Mouse (Mus musculus) thymus, adult 2 months (tissue): ENCODE data around the gene Morn3. TPM values are rescaled to one million over a fixed set of nuclear protein-coding genes. Genes with fewer than 3 reads are reported as not detected.

ENCODE experiments used
- DNase-seq: peaks from one replicate; pipeline ENCODE4 v3.0.0; 2021
- H3K27ac ChIP-seq: fragments of 200-500 bp; 2 replicates; pipeline ENCODE4 v1.5.1; 2012; ENCODE audit warnings: low read length, control low read depth; ENCODE audit not compliant: control insufficient read depth, insufficient read depth
- H3K27me3 ChIP-seq: fragments of 200-500 bp; 2 replicates; pipeline ENCODE4 v1.6.1; 2012; ENCODE audit warnings: mild to moderate bottlenecking, low read length, moderate library complexity, mixed read lengths; ENCODE audit not compliant: control insufficient read depth, insufficient read depth
- H3K36me3 ChIP-seq: fragments of 200-500 bp; 2 replicates; pipeline ENCODE4 v1.6.1; 2012; ENCODE audit warnings: mild to moderate bottlenecking, low read length, moderate library complexity; ENCODE audit not compliant: control insufficient read depth, insufficient read depth
- H3K4me1 ChIP-seq: fragments of 200-500 bp; replicated peaks from 2 replicates; pipeline ENCODE4 v1.6.1; 2012; ENCODE audit warnings: low read length; ENCODE audit not compliant: control insufficient read depth, insufficient read depth
- H3K4me3 ChIP-seq: fragments of 200-500 bp; 2 replicates; pipeline ENCODE4 v1.5.1; 2012; ENCODE audit warnings: mild to moderate bottlenecking, low read length, control low read depth, moderate library complexity; ENCODE audit not compliant: control insufficient read depth, insufficient read depth
- CTCF ChIP-seq: fragments of 200-500 bp; IDR thresholded peaks from 2 replicates; pipeline ENCODE4 v1.5.1; 2012; ENCODE audit warnings: mild to moderate bottlenecking, control low read depth, low read length, moderate library complexity, borderline replicate concordance; ENCODE audit not compliant: control insufficient read depth, poor library complexity, insufficient read depth; ENCODE audit errors: extremely low read depth
- POLR2A ChIP-seq: fragments of 200-500 bp; IDR thresholded peaks from 2 replicates; pipeline ENCODE4 v1.6.1; 2012; ENCODE audit warnings: mild to moderate bottlenecking, low read length, control low read depth, moderate library complexity; ENCODE audit not compliant: control insufficient read depth, poor library complexity, insufficient read depth; ENCODE audit errors: extremely low read depth
- WGBS: fragments of 180-500 bp; shearing (Covaris S2); methylation state at CpG from one replicate; pipeline ENCODE4 v1.1.7; 2018; 5-methylcytosine and 5-hydroxymethylcytosine counted together
- polyA plus RNA-seq: library from polyadenylated mRNA; depleted of rRNA; stranded (reverse); fragments of >200 nt; gene quantifications from 2 replicates; pipeline ENCODE4 v1.2.3, GENCODE M21; 2012

The Morn3 gene
- polyA plus RNA-seq, 1 experiment = 0.15 TPM

DNA sequence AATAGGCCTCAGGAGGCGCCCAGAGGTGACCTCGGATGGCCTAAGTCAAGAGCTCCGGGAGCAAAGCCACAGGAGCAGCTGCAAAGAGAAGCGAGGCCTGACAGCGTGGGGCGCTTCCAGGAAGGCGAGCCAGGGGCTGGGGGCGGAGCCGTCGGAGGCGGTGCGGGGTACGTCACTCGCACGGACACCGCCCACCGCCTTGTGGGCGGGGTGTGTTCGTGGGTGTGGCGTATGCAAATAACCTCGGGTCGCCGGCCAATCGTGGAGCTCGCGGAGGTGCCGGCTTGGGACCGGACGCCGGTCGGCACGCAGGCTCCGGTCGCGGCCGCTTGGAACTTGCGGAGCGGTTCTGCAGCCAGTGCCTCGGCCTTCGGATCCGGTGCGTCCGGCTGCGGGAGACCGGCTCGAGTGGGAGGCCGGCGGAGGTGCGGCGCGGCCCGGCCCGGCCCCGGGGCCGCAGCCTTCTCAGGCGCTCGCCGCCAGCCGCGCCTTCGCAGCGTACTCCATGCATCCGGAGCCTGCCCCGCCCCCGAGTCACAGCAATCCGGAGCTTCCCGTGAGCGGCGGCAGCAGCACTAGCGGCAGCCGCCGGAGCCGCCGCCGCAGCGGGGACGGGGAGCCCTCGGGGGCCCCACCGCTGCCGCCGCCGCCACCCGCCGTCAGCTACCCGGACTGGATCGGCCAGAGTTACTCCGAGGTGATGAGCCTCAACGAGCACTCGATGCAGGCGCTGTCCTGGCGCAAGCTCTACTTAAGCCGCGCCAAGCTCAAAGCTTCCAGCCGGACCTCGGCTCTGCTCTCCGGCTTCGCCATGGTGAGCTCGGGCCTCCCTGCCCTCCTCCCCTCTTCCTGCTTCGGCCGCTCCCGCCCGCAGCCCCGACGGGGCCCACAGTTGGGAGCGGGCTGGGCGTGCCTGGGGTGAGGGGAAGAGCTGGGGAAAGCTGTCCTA lies 31.8 kb downstream of the Morn3 start, which contains the start of gene Orai1:
Gene Orai1, plus strand, starts transcription at position 322 of the 949 bp plus-strand sequence.
- no peaks in the 10 kb centered on the region for H3K36me3 ChIP-seq
- TF ChIP-seq CTCF = peak; percentile 53; the same call in 1 of the 2 replicates
- TF ChIP-seq POLR2A = peak; percentile 63; the same call in 1 of the 2 replicates
- H3K27me3 ChIP-seq = no peaks in the 10 kb centered on the region
- WGBS = under 1% methylated on average over 103 of the region's 106 CpGs
- DNase-seq = peak; percentile 99
- peak within 1 kb of the TSS; percentile 26; the same call in 1 of the 2 replicates for H3K27ac ChIP-seq
- H3K4me1 ChIP-seq = peaks cover 39% of the 10 kb centered on the region
- H3K4me3 ChIP-seq = peak within 1 kb of the TSS; percentile 75

DNA sequence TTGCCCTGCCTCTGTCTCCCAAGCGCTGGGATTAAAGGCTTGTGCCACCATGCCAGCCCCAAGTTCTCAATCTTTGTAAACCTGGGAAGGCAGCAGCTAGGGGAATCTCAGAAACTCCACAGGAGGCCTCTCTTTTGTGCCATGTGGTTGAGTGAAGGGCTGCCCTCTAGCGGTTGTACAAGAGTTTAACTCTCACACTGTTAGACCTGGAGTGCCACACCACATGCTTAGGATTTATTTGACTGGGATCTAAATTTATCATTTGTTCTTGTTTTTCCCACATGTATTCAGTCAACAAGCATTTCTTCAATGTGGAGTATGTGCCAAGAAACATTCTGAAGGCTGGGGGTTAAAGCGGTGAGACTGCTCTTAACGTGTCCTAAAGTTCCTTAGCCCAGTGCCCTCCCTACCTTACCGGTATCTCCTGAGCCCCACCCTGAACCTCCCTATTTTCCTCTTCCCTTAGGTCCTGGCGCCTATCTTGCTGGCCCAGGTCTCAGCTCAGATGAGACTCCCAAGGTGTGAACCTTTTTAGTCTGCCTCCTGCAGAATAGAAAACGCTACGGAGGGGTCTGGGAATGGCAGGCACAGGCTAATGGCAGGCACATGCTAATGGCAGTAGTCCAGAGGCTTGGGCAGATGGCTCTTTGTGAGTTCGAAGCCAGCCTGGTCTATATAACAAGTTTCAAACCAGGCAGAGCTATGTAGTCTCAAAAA lies 33.1 kb downstream of the Morn3 start:
- no peak for TF ChIP-seq POLR2A
- no peak for TF ChIP-seq CTCF
- Histone ChIP-seq H3K4me3 (no peak overlapping the region), H3K27me3 (no peaks in the 10 kb centered on the region), H3K27ac (no peak overlapping the region), H3K36me3 (no peaks in the 10 kb centered on the region), H3K4me1 (peaks cover 30% of the 10 kb centered on the region)
- DNase-seq = peak; percentile 72
- 70% methylated on average over 9 of the region's 9 CpGs for WGBS

DNA sequence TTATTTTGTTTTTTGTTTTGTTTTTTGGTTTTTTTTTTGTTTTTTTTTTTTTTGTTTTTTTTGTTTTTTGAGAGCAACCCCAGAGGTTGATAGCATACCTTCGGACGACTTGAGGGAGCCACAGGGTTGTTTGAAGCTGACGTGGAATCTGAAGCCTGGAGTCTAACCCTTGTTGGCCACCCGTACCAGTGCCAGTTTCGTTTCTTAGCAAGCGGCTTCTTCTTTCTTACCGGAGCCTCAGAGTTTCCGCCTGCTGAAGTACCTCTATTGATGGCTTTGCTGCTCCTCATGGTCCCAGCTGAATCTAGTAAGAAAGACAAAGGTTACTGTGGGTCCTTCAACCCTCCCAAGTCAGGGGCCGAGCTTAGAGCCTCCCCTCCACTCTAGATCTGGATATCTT lies 35.1 kb downstream of the Morn3 start:
- H3K27ac ChIP-seq = no peak overlapping the region
- no peaks in the 10 kb centered on the region for H3K27me3 ChIP-seq
- no peak for DNase-seq
- no peaks in the 10 kb centered on the region for H3K36me3 ChIP-seq
- 97% methylated on average over 9 of the region's 9 CpGs for WGBS
- TF ChIP-seq POLR2A (no peak), CTCF (no peak)
- no peak overlapping the region for H3K4me3 ChIP-seq
- H3K4me1 ChIP-seq = peaks cover 18% of the 10 kb centered on the region

DNA sequence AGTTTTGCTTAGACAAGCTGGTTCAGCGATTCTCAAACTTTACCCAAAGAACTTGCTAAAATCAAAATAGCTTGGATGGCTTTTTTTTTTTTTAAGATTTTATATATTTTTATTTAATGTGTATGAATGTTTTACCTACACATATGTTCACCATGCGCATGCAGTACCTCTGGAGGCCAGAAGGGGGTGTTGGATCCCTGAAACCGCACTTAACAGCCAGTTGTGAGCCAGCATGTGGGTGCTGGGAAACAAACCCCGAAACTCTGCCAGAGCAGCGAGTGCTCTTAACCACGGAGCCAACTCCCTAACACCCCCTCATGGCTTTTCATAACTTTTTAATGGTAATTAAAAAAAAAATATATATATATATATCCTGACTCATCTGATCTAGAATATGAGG lies 36.0 kb downstream of the Morn3 start:
- H3K4me1 ChIP-seq = peaks cover 12% of the 10 kb centered on the region
- H3K27me3 ChIP-seq = no peaks in the 10 kb centered on the region
- H3K36me3 ChIP-seq = no peaks in the 10 kb centered on the region
- WGBS = 96% methylated on average over 6 of the region's 6 CpGs
- TF ChIP-seq CTCF (peak; percentile 37; the same call in 1 of the 2 replicates), POLR2A (no peak)
- no peak overlapping the region for H3K27ac ChIP-seq
- no peak for DNase-seq
- H3K4me3 ChIP-seq = no peak overlapping the region

GRCm38 (mm10) chr5:123009873-123010272 lies 36.9 kb downstream of the Morn3 start:
- Histone ChIP-seq H3K4me3 (no peak overlapping the region), H3K36me3 (no peaks in the 10 kb centered on the region), H3K27ac (no peak overlapping the region), H3K27me3 (no peaks in the 10 kb centered on the region), H3K4me1 (peaks cover 6% of the 10 kb centered on the region)
- WGBS = 96% methylated on average over 11 of the region's 11 CpGs
- TF ChIP-seq POLR2A (no peak), CTCF (no peak)
- no peak for DNase-seq

DNA sequence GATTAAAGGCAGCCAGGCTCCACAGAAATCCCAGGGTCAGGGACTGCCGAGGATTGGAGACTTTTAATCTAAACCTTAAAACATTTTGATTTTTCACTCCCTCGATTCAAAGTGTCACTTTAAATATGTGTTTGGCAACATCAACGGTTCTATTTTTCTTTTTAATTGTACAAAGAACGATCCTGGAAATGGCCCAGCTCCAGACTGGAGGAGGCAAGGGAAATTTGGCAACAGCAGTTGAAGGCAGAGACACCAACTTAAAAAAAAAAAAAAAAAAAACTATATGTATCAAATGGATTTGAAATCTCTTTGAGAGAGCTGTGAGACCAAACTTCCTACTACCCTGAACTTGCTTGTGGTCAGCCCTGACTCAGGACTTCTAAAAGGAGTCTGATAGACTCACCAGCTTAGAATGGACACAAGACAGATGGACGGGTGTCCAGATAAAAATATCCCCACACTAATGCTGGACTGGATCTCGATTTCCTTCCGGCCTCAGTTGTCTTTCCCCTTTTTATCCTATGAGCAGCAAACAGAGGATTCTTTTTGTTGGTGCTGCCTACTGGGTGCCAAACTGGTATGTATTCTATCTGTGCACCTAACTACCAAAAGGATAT lies 37.8 kb downstream of the Morn3 start:
- Histone ChIP-seq H3K27me3 (no peaks in the 10 kb centered on the region), H3K36me3 (no peaks in the 10 kb centered on the region), H3K4me1 (peaks cover 2% of the 10 kb centered on the region; the same call in 1 of the 2 replicates), H3K4me3 (no peak overlapping the region), H3K27ac (no peak overlapping the region)
- DNase-seq = no peak
- no peak for TF ChIP-seq POLR2A
- 92% methylated on average over 7 of the region's 7 CpGs for WGBS
